Mouse (Mus musculus) hindbrain, embryonic 15.5 days (tissue): ENCODE measurements around the gene Lcn2. TPM values are rescaled to one million over a fixed set of nuclear protein-coding genes. Genes with fewer than 3 reads are reported as not detected.

Experiments used
- ATAC-seq: fragments of 200-750 bp; cut with Nextera tagmentation; 2 replicates; pipeline ENCODE4 v1.8.0; 2017; ENCODE audit warnings: low read depth, moderate number of reproducible peaks, moderate TSS enrichment; ENCODE audit not compliant: low FRiP score
- H3K27ac ChIP-seq: fragments of 300-500 bp; sonication (generic); replicated peaks from 2 replicates; pipeline ENCODE4 v1.5.1; 2015; ENCODE audit warnings: mild to moderate bottlenecking, inconsistent platforms
- H3K27me3 ChIP-seq: fragments of 300-500 bp; sonication (generic); 2 replicates; pipeline ENCODE4 v1.6.1; 2015; ENCODE audit warnings: control low read depth, inconsistent platforms
- H3K36me3 ChIP-seq: fragments of 300-500 bp; sonication (generic); 2 replicates; pipeline ENCODE4 v1.6.1; 2015; ENCODE audit warnings: control low read depth, inconsistent platforms
- H3K4me1 ChIP-seq: fragments of 300-500 bp; sonication (generic); replicated peaks from 2 replicates; pipeline ENCODE4 v1.6.1; 2015; ENCODE audit warnings: control low read depth, inconsistent platforms
- H3K4me2 ChIP-seq: fragments of 300-500 bp; sonication (generic); 2 replicates; pipeline ENCODE4 v1.6.1; 2015; ENCODE audit warnings: moderate library complexity, mild to moderate bottlenecking, inconsistent platforms
- H3K4me3 ChIP-seq: fragments of 300-500 bp; sonication (generic); 2 replicates; pipeline ENCODE4 v1.5.1; 2015; ENCODE audit warnings: mild to moderate bottlenecking, inconsistent platforms
- H3K9ac ChIP-seq: fragments of 300-500 bp; sonication (generic); 2 replicates; pipeline ENCODE4 v1.6.1; 2015; ENCODE audit warnings: inconsistent platforms
- H3K9me3 ChIP-seq: fragments of 300-500 bp; sonication (generic); 2 replicates; pipeline ENCODE4 v1.6.1; 2016; ENCODE audit warnings: control low read depth, inconsistent platforms
- WGBS: fragments of 180-500 bp; shearing (Covaris S2); methylation state at CpG from one replicate; pipeline ENCODE4 v1.1.7; 2015; 5-methylcytosine and 5-hydroxymethylcytosine counted together
- polyA plus RNA-seq: library from polyadenylated mRNA; unstranded; fragments of >200 nt; fragmentation: Nextera tagmentation; extraction: Ambion mirVana; gene quantifications from 2 replicates; pipeline ENCODE4 v1.2.1, GENCODE M21; 2015

Lcn2 gene
- polyA plus RNA-seq, 1 experiment from 2014 or later, result 0.73 TPM

GRCm38 (mm10) chr2:32361437-32361836, 26.6 kb downstream of the Lcn2 start:
- 1% methylated on average over 24 of the region's 24 CpGs for WGBS
- H3K4me3 ChIP-seq, result peak overlapping the region; percentile 36
- peak; percentile 42; the same call in 1 of the 2 replicates for ATAC-seq
- H3K9me3 ChIP-seq, result no peaks in the 10 kb centered on the region
- no peak overlapping the region for H3K27ac ChIP-seq
- H3K36me3 ChIP-seq, result peaks cover 3% of the 10 kb centered on the region; the same call in 1 of the 2 replicates
- H3K4me1 ChIP-seq, result peaks cover 29% of the 10 kb centered on the region
- peak overlapping the region; percentile 36; the same call in 1 of the 2 replicates for H3K9ac ChIP-seq
- H3K4me2 ChIP-seq, result peak overlapping the region; percentile 65
- 0 out of 2 replicates have a peak, but pooled peaks cover 3% of the 10 kb centered on the region for H3K27me3 ChIP-seq

GRCm38 (mm10) chr2:32360741-32361140, 27.3 kb downstream of the Lcn2 start:
- Histone ChIP-seq H3K9me3 (no peaks in the 10 kb centered on the region), H3K27me3 (0 out of 2 replicates have a peak, but pooled peaks cover 3% of the 10 kb centered on the region), H3K27ac (peak overlapping the region; percentile 50; the same call in 1 of the 2 replicates), H3K4me2 (peak overlapping the region; percentile 65), H3K36me3 (no peaks in the 10 kb centered on the region), H3K4me1 (peaks cover 29% of the 10 kb centered on the region), H3K9ac (peak overlapping the region; percentile 36), H3K4me3 (peak overlapping the region; percentile 36)
- ATAC-seq, result no peak
- WGBS, result 5% methylated on average over 14 of the region's 14 CpGs

- ATAC-seq, result no peak
- Histone ChIP-seq H3K4me2 (no peak overlapping the region), H3K36me3 (no peaks in the 10 kb centered on the region), H3K9ac (no peak overlapping the region), H3K4me1 (peaks cover 14% of the 10 kb centered on the region), H3K9me3 (no peaks in the 10 kb centered on the region), H3K4me3 (no peak overlapping the region), H3K27me3 (0 out of 2 replicates have a peak, but pooled peaks cover 3% of the 10 kb centered on the region), H3K27ac (no peak overlapping the region)
- WGBS, result 74% methylated on average over 10 of the region's 10 CpGs
Observed at GRCm38 (mm10) chr2:32358381-32358780, 29.7 kb downstream of the Lcn2 start.

GRCm38 (mm10) chr2:32357710-32358109, 30.3 kb downstream of the Lcn2 start:
- H3K9ac ChIP-seq, result no peak overlapping the region
- no peak overlapping the region for H3K4me2 ChIP-seq
- H3K27ac ChIP-seq, result no peak overlapping the region
- H3K27me3 ChIP-seq, result 0 out of 2 replicates have a peak, but pooled peaks cover 3% of the 10 kb centered on the region
- ATAC-seq, result no peak
- peaks cover 16% of the 10 kb centered on the region for H3K4me1 ChIP-seq
- 79% methylated on average over 3 of the region's 3 CpGs for WGBS
- no peak overlapping the region for H3K4me3 ChIP-seq
- H3K36me3 ChIP-seq, result no peaks in the 10 kb centered on the region
- no peaks in the 10 kb centered on the region for H3K9me3 ChIP-seq

GRCm38 (mm10) chr2:32356216-32356615, 31.8 kb downstream of the Lcn2 start:
- Histone ChIP-seq H3K27ac (no peak overlapping the region), H3K27me3 (no peaks in the 10 kb centered on the region), H3K36me3 (no peaks in the 10 kb centered on the region), H3K4me2 (no peak overlapping the region), H3K9ac (no peak overlapping the region), H3K4me3 (no peak overlapping the region), H3K9me3 (no peaks in the 10 kb centered on the region), H3K4me1 (peaks cover 23% of the 10 kb centered on the region)
- 82% methylated on average over 10 of the region's 10 CpGs for WGBS
- no peak for ATAC-seq

GRCm38 (mm10) chr2:32354336-32354895, 33.6 kb downstream of the Lcn2 start:
- no peak for ATAC-seq

GRCm38 (mm10) chr2:32353836-32354235, 34.2 kb downstream of the Lcn2 start:
- no peak overlapping the region for H3K9ac ChIP-seq
- H3K4me1 ChIP-seq, result peaks cover 35% of the 10 kb centered on the region
- no peaks in the 10 kb centered on the region for H3K9me3 ChIP-seq
- H3K36me3 ChIP-seq, result no peaks in the 10 kb centered on the region
- no peak overlapping the region for H3K4me3 ChIP-seq
- WGBS, result 73% methylated on average over 6 of the region's 6 CpGs
- H3K4me2 ChIP-seq, result no peak overlapping the region; the same call in 1 of the 2 replicates
- no peak overlapping the region for H3K27ac ChIP-seq
- no peaks in the 10 kb centered on the region for H3K27me3 ChIP-seq
- no peak for ATAC-seq

More at GRCm38 (mm10) chr2:32354336-32354895, 33.6 kb downstream of the Lcn2 start:
- WGBS, result 95% methylated on average over 3 of the region's 3 CpGs
- H3K4me1 ChIP-seq, result peaks cover 33% of the 10 kb centered on the region
- H3K27me3 ChIP-seq, result no peaks in the 10 kb centered on the region
- no peaks in the 10 kb centered on the region for H3K9me3 ChIP-seq
- no peak overlapping the region for H3K4me3 ChIP-seq
- no peak overlapping the region for H3K4me2 ChIP-seq
- no peaks in the 10 kb centered on the region for H3K36me3 ChIP-seq
- no peak overlapping the region for H3K27ac ChIP-seq
- H3K9ac ChIP-seq, result no peak overlapping the region

GRCm38 (mm10) chr2:32353007-32353542, 35.0 kb downstream of the Lcn2 start, which contains the start of gene Dnm1:
TSS of gene Dnm1 (minus strand) at chr2:32353338.
- peaks cover 35% of the 10 kb centered on the region for H3K4me1 ChIP-seq
- no peaks in the 10 kb centered on the region for H3K27me3 ChIP-seq
- peak within 1 kb of the TSS; percentile 90 for H3K9ac ChIP-seq
- peak within 1 kb of the TSS; percentile 75 for H3K4me2 ChIP-seq
- H3K9me3 ChIP-seq, result no peaks in the 10 kb centered on the region
- H3K36me3 ChIP-seq, result 0 out of 2 replicates have a peak, but pooled peaks cover under 1% of the 10 kb centered on the region
- H3K4me3 ChIP-seq, result peak within 1 kb of the TSS; percentile 74
- under 1% methylated on average over 63 of the region's 63 CpGs for WGBS
- ATAC-seq, result peak; percentile 62
- peak within 1 kb of the TSS; percentile 96 for H3K27ac ChIP-seq

GRCm38 (mm10) chr2:32352151-32353006, 35.7 kb downstream of the Lcn2 start, which contains the start of gene Ciz1:
TSS of gene Ciz1 (plus strand) at chr2:32352327.
- ATAC-seq, result peak; percentile 68
- WGBS, result 1% methylated on average over 38 of the region's 52 CpGs

GRCm38 (mm10) chr2:32351471-32351961, 36.5 kb downstream of the Lcn2 start:
- Histone ChIP-seq H3K4me3 (peak overlapping the region; percentile 74), H3K9me3 (no peaks in the 10 kb centered on the region), H3K9ac (peak overlapping the region; percentile 90), H3K27me3 (no peaks in the 10 kb centered on the region), H3K36me3 (peaks cover 8% of the 10 kb centered on the region; the same call in 1 of the 2 replicates), H3K27ac (peak overlapping the region; percentile 96), H3K4me2 (peak overlapping the region; percentile 75), H3K4me1 (peaks cover 35% of the 10 kb centered on the region)
- WGBS, result 46% methylated on average over 9 of the region's 9 CpGs
- ATAC-seq, result no peak; the same call in 1 of the 2 replicates

More at GRCm38 (mm10) chr2:32352151-32353006, 35.7 kb downstream of the Lcn2 start, which contains the start of gene Ciz1:
- Histone ChIP-seq H3K4me2 (peak within 1 kb of the TSS; percentile 75), H3K36me3 (0 out of 2 replicates have a peak, but pooled peaks cover 5% of the 10 kb centered on the region), H3K9ac (peak within 1 kb of the TSS; percentile 90), H3K27ac (peak within 1 kb of the TSS; percentile 96), H3K27me3 (no peaks in the 10 kb centered on the region), H3K4me1 (peaks cover 35% of the 10 kb centered on the region), H3K4me3 (peak within 1 kb of the TSS; percentile 74), H3K9me3 (no peaks in the 10 kb centered on the region)

- Histone ChIP-seq H3K4me2 (peak overlapping the region; percentile 75), H3K36me3 (peaks cover 8% of the 10 kb centered on the region; the same call in 1 of the 2 replicates), H3K4me3 (peak overlapping the region; percentile 74; the same call in 1 of the 2 replicates), H3K27me3 (no peaks in the 10 kb centered on the region), H3K9ac (no peak overlapping the region), H3K4me1 (peaks cover 35% of the 10 kb centered on the region), H3K9me3 (no peaks in the 10 kb centered on the region), H3K27ac (no peak overlapping the region)
- 52% methylated on average over 13 of the region's 13 CpGs for WGBS
- ATAC-seq, result no peak
Observed at GRCm38 (mm10) chr2:32350471-32351051, 37.5 kb downstream of the Lcn2 start.
